Mouse (Mus musculus): Measurements from ENCODE around the gene Srek1. TPM values are rescaled to one million over a fixed set of nuclear protein-coding genes. Genes with fewer than 3 reads are reported as not detected.

Srek1 gene
- polyA plus RNA-seq, 1 experiment from 2014 or later, result 76.0 TPM

Other genes starting within 250 kb of the Srek1 start
- gene Erbin, start 145.9 kb upstream of the Srek1 start, polyA plus RNA-seq (2014; fragmentation: Nextera tagmentation; extraction: Ambion mirVana), result 33.9 and 35.3 TPM in 2 replicates